Mouse (Mus musculus): Measurements from ENCODE around the gene Hand1.
"Not testable (repeated sequence)": the region's sequence is repeated elsewhere in the genome, so short reads cannot be mapped to it uniquely, and the experiment has no call there.

Hand1 gene

GRCm38 (mm10) chr11:57832552-57833201 is at the start of gene Hand1:
Gene Hand1, minus strand, starts transcription at chr11:57832818.
- DNase-seq = no peak

GRCm38 (mm10) chr11:57876157-57876556 is 43.5 kb upstream of the Hand1 start:
- no peak for DNase-seq

GRCm38 (mm10) chr11:57873014-57873413 is 40.4 kb upstream of the Hand1 start:
- DNase-seq = no peak

GRCm38 (mm10) chr11:57868753-57869460 is 36.3 kb upstream of the Hand1 start:
- DNase-seq = peak in 1 of 2 experiments; percentile 36

GRCm38 (mm10) chr11:57866466-57866865 is 33.8 kb upstream of the Hand1 start:
- DNase-seq = no peak

GRCm38 (mm10) chr11:57864577-57864976 is 32.0 kb upstream of the Hand1 start:
- no peak for DNase-seq

GRCm38 (mm10) chr11:57862088-57862487 is 29.5 kb upstream of the Hand1 start:
- DNase-seq = no peak

- no peak for DNase-seq
Measured at GRCm38 (mm10) chr11:57857709-57858108, 25.1 kb upstream of the Hand1 start.

GRCm38 (mm10) chr11:57853571-57853970 is 21.0 kb upstream of the Hand1 start:
- DNase-seq = no peak

GRCm38 (mm10) chr11:57850931-57851330 is 18.3 kb upstream of the Hand1 start:
- no peak for DNase-seq

- DNase-seq = no peak
Measured at GRCm38 (mm10) chr11:57850298-57850697, 17.7 kb upstream of the Hand1 start.

GRCm38 (mm10) chr11:57847396-57847795 is 14.8 kb upstream of the Hand1 start:
- no peak for DNase-seq

- not testable (repeated sequence) for DNase-seq
Measured at GRCm38 (mm10) chr11:57846421-57847363, 14.1 kb upstream of the Hand1 start.

GRCm38 (mm10) chr11:57841391-57841790 is 8.8 kb upstream of the Hand1 start:
- DNase-seq = no peak

GRCm38 (mm10) chr11:57840986-57841385 is 8.4 kb upstream of the Hand1 start:
- DNase-seq = no peak

GRCm38 (mm10) chr11:57837861-57838680 is 5.5 kb upstream of the Hand1 start:
- no peak for DNase-seq

- DNase-seq = no peak
Measured at GRCm38 (mm10) chr11:57836872-57837680, 4.5 kb upstream of the Hand1 start.

- no peak for DNase-seq
Measured at GRCm38 (mm10) chr11:57836401-57836800, 3.8 kb upstream of the Hand1 start.

- no peak for DNase-seq
Measured at GRCm38 (mm10) chr11:57835931-57836330, 3.3 kb upstream of the Hand1 start.

- DNase-seq = no peak
Measured at GRCm38 (mm10) chr11:57835331-57835730, 2.7 kb upstream of the Hand1 start.

- no peak for DNase-seq
Measured at GRCm38 (mm10) chr11:57834031-57834430, 1.4 kb upstream of the Hand1 start.

All from kidney, postnatal 36 days (tissue).